Mouse (Mus musculus) lung, adult 2 months (tissue): ENCODE data around the gene Slc30a7.

ENCODE experiments used
- CTCF ChIP-seq: fragments of 200-500 bp; IDR thresholded peaks from 2 replicates; pipeline ENCODE4 v1.5.1; 2011; ENCODE audit warnings: mild to moderate bottlenecking, low read length, control low read depth; ENCODE audit not compliant: insufficient read depth
- POLR2A ChIP-seq: fragments of 200-500 bp; IDR thresholded peaks from 2 replicates; pipeline ENCODE4 v1.6.1; 2011; ENCODE audit warnings: low read depth, mild to moderate bottlenecking, control low read depth, low read length, borderline replicate concordance; ENCODE audit errors: extremely low read depth

DNA sequence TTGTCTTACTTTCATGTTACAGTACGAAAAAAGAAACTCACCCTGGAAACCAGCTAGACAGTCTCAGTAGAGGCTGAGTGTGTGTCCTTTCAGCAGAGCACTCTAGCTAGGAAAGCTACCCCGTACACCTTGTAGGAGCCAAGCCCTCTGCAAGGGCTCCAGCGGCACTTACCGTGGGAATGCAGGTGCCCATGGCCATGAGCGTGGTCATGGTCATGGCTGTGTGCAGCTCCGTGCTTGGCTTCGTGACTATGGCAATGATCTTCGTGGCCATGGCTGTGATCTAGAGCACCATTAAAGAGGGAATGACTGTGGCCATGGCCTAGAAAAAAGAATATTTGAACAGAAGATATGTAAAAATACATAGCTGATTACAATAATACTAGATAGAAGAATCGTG is 22.6 kb downstream of the Slc30a7 start:
- TF ChIP-seq POLR2A = no peak
- no peak for TF ChIP-seq CTCF
